Mouse (Mus musculus) midbrain, embryonic 12.5 days (tissue): ENCODE data around the gene Tmem171. TPM values are rescaled to one million over a fixed set of nuclear protein-coding genes. Genes with fewer than 3 reads are reported as not detected.

ENCODE experiments used
- ATAC-seq: fragments of 200-750 bp; cut with Nextera tagmentation; 2 replicates; pipeline ENCODE4 v1.8.0; 2017; ENCODE audit warnings: low read depth, moderate TSS enrichment, moderate library complexity; ENCODE audit not compliant: low FRiP score
- H3K27ac ChIP-seq: fragments of 300-500 bp; sonication (generic); replicated peaks from 2 replicates; pipeline ENCODE4 v1.5.1; 2016; ENCODE audit warnings: mild to moderate bottlenecking
- H3K27me3 ChIP-seq: fragments of 300-500 bp; sonication (generic); 2 replicates; pipeline ENCODE4 v1.6.1; 2016; ENCODE audit warnings: mild to moderate bottlenecking
- H3K36me3 ChIP-seq: fragments of 300-500 bp; sonication (generic); 2 replicates; pipeline ENCODE4 v1.6.1; 2016
- H3K4me1 ChIP-seq: fragments of 300-500 bp; sonication (generic); 2 replicates; pipeline ENCODE4 v1.6.1; 2016
- H3K4me2 ChIP-seq: fragments of 300-500 bp; sonication (generic); replicated peaks from 2 replicates; pipeline ENCODE4 v1.6.1; 2016; ENCODE audit warnings: mild to moderate bottlenecking, moderate library complexity
- H3K4me3 ChIP-seq: fragments of 300-500 bp; sonication (generic); 2 replicates; pipeline ENCODE4 v1.5.1; 2016; ENCODE audit warnings: mild to moderate bottlenecking
- H3K9ac ChIP-seq: fragments of 300-500 bp; sonication (generic); replicated peaks from 2 replicates; pipeline ENCODE4 v1.6.1; 2016; ENCODE audit warnings: mild to moderate bottlenecking, moderate library complexity
- H3K9me3 ChIP-seq: fragments of 300-500 bp; sonication (generic); 2 replicates; pipeline ENCODE4 v1.6.1; 2016; ENCODE audit warnings: mild to moderate bottlenecking
- WGBS: fragments of 180-500 bp; shearing (Covaris S2); methylation state at CpG from one replicate; pipeline ENCODE4 v1.1.7; 2016; 5-methylcytosine and 5-hydroxymethylcytosine counted together
- polyA plus RNA-seq: library from polyadenylated mRNA; unstranded; fragments of >200 nt; fragmentation: Nextera tagmentation; extraction: Ambion mirVana; gene quantifications from 2 replicates; pipeline ENCODE4 v1.2.1, GENCODE M21; 2016

The Tmem171 gene
- polyA plus RNA-seq, 1 experiment from 2014 or later, result not detected

- H3K27me3 ChIP-seq, result no peaks in the 10 kb centered on the region
- H3K9me3 ChIP-seq, result no peaks in the 10 kb centered on the region
- no peaks in the 10 kb centered on the region for H3K36me3 ChIP-seq
- no peak overlapping the region for H3K9ac ChIP-seq
- no peak for ATAC-seq
- no peak overlapping the region for H3K4me3 ChIP-seq
- no peaks in the 10 kb centered on the region for H3K4me1 ChIP-seq
- no peak overlapping the region for H3K4me2 ChIP-seq
- WGBS, result 90% methylated on average over 4 of the region's 4 CpGs
- H3K27ac ChIP-seq, result no peak overlapping the region
Observed at GRCm38 (mm10) chr13:98662173-98662675, 32.4 kb downstream of the Tmem171 start.

- no peaks in the 10 kb centered on the region for H3K27me3 ChIP-seq
- H3K4me2 ChIP-seq, result no peak overlapping the region
- ATAC-seq, result no peak
- no peak overlapping the region for H3K27ac ChIP-seq
- H3K9me3 ChIP-seq, result no peaks in the 10 kb centered on the region
- no peak overlapping the region for H3K4me3 ChIP-seq
- 76% methylated on average over 16 of the region's 16 CpGs for WGBS
- no peaks in the 10 kb centered on the region for H3K4me1 ChIP-seq
- H3K36me3 ChIP-seq, result no peaks in the 10 kb centered on the region
- H3K9ac ChIP-seq, result no peak overlapping the region
Observed at GRCm38 (mm10) chr13:98656034-98656471, 38.6 kb downstream of the Tmem171 start.

- Histone ChIP-seq H3K27me3 (no peaks in the 10 kb centered on the region), H3K4me1 (no peaks in the 10 kb centered on the region), H3K36me3 (no peaks in the 10 kb centered on the region), H3K4me2 (no peak overlapping the region), H3K4me3 (no peak overlapping the region), H3K27ac (no peak overlapping the region), H3K9ac (no peak overlapping the region), H3K9me3 (no peaks in the 10 kb centered on the region)
- 90% methylated on average over 4 of the region's 4 CpGs for WGBS
- no peak for ATAC-seq
Observed at GRCm38 (mm10) chr13:98655346-98655745, 39.3 kb downstream of the Tmem171 start.

DNA sequence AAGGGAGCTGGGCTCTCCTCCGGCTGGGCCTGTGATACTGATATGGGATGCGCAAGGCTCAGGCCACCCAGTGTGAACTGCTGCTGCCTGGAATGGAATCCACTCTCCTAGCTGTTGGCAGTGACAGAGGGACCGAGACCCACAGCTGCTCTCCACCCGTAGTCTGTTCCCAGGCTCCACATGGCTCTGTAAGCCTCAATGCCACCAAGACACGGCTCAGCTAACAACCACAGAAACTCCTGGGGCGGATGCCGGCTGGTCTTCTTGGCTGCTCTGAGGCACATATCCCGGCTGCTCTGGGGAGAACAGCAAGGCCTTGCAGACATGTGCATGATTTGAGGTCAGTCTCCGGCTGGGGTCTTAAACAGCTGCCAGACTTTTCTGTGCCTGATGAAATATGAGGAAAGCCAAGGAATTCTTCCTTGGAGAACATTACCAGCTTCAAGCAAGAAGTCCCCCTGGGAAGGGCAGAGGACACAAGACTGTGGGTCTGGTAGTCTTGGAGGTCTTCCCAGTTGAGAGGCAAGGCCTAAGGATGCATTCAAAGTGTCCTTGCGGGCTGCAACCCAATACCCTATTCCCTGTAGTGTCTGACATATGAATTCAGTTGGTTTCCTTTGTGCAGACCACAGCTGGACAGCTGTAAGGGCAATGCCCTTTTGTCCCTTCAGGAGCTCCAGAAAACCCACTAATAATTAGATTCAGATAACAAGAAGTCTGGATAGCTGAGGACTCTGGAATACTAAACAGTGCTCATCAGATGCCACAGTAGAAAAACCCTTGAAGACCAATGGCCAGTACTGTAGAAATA is 40.3 kb downstream of the Tmem171 start:
- H3K4me3 ChIP-seq, result no peak overlapping the region
- no peak overlapping the region for H3K27ac ChIP-seq
- H3K27me3 ChIP-seq, result no peaks in the 10 kb centered on the region
- no peak overlapping the region for H3K4me2 ChIP-seq
- no peaks in the 10 kb centered on the region for H3K4me1 ChIP-seq
- H3K9me3 ChIP-seq, result no peaks in the 10 kb centered on the region
- no peak for ATAC-seq
- WGBS, result 82% methylated on average over 10 of the region's 10 CpGs
- H3K36me3 ChIP-seq, result no peaks in the 10 kb centered on the region
- no peak overlapping the region for H3K9ac ChIP-seq

DNA sequence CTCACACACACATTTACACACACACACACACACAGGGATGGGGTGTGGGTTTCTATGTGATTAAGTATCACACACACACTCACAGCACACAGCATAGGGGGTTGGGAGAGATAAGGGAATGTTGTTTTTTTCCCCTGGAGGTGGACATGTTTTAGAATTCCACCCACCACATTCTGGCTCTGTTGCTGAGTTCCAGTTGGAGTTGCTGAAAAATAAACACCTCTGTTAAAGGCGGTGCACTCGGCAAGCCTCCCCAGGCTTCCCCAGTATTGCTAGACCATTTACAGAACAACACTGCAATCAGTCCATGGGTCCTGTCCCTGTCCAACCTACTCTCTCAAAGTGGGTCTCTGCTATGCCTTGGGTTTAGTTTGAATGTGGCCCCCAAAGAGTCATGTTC is 42.4 kb downstream of the Tmem171 start:
- 78% methylated on average over 2 of the region's 2 CpGs for WGBS
- Histone ChIP-seq H3K27ac (no peak overlapping the region), H3K4me3 (no peak overlapping the region), H3K36me3 (no peaks in the 10 kb centered on the region), H3K4me2 (no peak overlapping the region), H3K27me3 (no peaks in the 10 kb centered on the region), H3K4me1 (no peaks in the 10 kb centered on the region), H3K9ac (no peak overlapping the region), H3K9me3 (no peaks in the 10 kb centered on the region)
- ATAC-seq, result no peak

GRCm38 (mm10) chr13:98651228-98651977 is 43.2 kb downstream of the Tmem171 start:
- 80% methylated on average over 17 of the region's 17 CpGs for WGBS
- H3K9me3 ChIP-seq, result no peaks in the 10 kb centered on the region
- H3K36me3 ChIP-seq, result no peaks in the 10 kb centered on the region
- no peak overlapping the region for H3K27ac ChIP-seq
- H3K4me3 ChIP-seq, result no peak overlapping the region
- H3K27me3 ChIP-seq, result no peaks in the 10 kb centered on the region
- H3K4me2 ChIP-seq, result no peak overlapping the region
- no peaks in the 10 kb centered on the region for H3K4me1 ChIP-seq
- ATAC-seq, result no peak
- H3K9ac ChIP-seq, result no peak overlapping the region

DNA sequence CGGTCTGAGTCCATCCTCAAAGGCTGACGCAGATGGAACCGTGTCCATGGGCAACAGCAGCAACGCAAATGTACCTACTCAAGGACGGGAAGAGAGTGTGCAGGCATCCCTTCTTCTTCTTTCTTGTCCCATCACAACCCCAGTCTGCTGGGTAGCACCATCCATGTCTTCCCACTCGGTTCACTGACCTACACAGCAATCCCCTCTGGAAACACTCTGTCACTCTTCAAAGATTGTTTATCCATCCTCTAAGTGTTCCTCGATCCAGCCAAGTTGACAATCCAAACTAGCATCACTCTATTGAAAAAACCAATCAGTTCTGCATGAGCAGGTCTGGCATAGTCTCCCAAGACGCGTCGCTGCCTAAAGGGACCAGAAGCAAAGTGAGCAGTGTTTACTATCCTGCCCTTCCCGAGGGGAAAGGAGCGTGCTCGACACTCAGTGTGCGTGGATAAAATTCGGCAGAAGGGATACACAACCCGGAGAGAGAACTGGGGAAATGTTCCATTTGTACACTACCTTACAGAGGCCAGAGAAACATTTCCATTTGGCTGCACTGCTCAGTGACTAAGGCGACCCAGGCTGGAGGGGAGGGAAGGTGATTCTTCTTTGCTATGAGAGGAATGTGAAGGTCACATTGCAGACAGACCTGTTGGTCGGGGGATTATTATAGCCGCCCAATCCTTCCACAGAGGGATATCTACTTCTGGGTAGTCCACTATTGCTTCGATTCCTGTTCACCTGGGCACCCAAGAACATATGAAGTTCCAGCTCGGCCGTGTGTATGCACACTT is 46.7 kb downstream of the Tmem171 start:
- Histone ChIP-seq H3K36me3 (no peaks in the 10 kb centered on the region), H3K27me3 (no peaks in the 10 kb centered on the region), H3K4me2 (no peak overlapping the region), H3K27ac (no peak overlapping the region), H3K9ac (no peak overlapping the region), H3K9me3 (no peaks in the 10 kb centered on the region), H3K4me1 (no peaks in the 10 kb centered on the region), H3K4me3 (no peak overlapping the region)
- WGBS, result 89% methylated on average over 22 of the region's 22 CpGs
- no peak for ATAC-seq

GRCm38 (mm10) chr13:98638507-98639166 is 56.0 kb downstream of the Tmem171 start:
- WGBS, result 92% methylated on average over 5 of the region's 5 CpGs
- no peaks in the 10 kb centered on the region for H3K4me1 ChIP-seq
- H3K4me3 ChIP-seq, result no peak overlapping the region
- H3K9me3 ChIP-seq, result no peaks in the 10 kb centered on the region
- no peaks in the 10 kb centered on the region for H3K36me3 ChIP-seq
- no peak overlapping the region for H3K4me2 ChIP-seq
- no peak for ATAC-seq
- H3K27ac ChIP-seq, result no peak overlapping the region
- H3K27me3 ChIP-seq, result no peaks in the 10 kb centered on the region
- H3K9ac ChIP-seq, result no peak overlapping the region

DNA sequence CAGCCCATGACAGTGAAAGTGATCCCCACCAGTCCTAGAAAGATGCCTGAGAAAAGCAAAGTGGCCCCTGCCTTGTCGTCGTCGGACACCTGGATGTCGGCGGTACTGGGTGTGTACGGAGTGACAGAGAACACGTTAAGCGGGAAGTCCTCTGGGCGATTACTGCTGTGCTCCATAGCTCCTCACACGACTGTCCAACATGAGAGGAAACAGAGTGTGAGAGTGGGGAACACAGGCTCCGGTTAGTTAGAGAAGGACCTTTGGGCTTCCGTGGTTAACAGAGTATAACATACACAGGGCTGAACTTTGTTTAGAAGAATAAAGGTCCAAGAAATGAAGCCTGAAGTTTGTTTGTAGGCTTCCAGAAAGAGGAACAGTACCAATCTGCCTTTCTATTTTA is 57.5 kb downstream of the Tmem171 start, which contains the start of gene Tmem174:
Gene Tmem174 (minus strand): TSS at position 266 of the 400 bp plus-strand sequence.
- Histone ChIP-seq H3K9me3 (no peaks in the 10 kb centered on the region), H3K27ac (no peak within 1 kb of the TSS), H3K4me1 (no peaks in the 10 kb centered on the region), H3K4me3 (no peak within 1 kb of the TSS), H3K4me2 (no peak within 1 kb of the TSS), H3K27me3 (no peaks in the 10 kb centered on the region), H3K36me3 (no peaks in the 10 kb centered on the region), H3K9ac (no peak within 1 kb of the TSS)
- ATAC-seq, result no peak
- 89% methylated on average over 12 of the region's 12 CpGs for whole genome bisulfite sequencing

DNA sequence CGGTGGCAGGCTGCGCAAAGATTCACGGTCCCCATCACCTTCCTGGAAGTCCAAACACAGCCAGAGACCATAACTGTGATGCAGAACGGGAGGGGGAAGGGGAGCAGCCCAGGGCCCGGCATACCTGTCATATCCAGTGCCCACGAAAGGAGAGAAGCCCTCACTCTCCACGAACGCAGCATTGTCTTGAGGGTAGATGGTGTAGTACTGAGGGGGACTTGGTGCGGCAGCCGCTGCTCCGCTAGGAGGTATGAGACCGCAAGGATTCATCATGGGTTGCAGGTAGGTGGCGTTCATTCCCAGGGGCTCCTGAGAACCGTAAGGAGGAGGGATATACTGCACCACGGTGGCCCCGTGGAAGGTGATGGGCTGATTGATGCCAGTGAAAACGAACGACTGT is 58.1 kb downstream of the Tmem171 start:
- H3K9me3 ChIP-seq, result no peaks in the 10 kb centered on the region
- H3K4me3 ChIP-seq, result no peak overlapping the region
- no peaks in the 10 kb centered on the region for H3K27me3 ChIP-seq
- H3K36me3 ChIP-seq, result no peaks in the 10 kb centered on the region
- 75% methylated on average over 18 of the region's 18 CpGs for WGBS
- H3K27ac ChIP-seq, result no peak overlapping the region
- H3K4me2 ChIP-seq, result no peak overlapping the region
- no peak for ATAC-seq
- no peaks in the 10 kb centered on the region for H3K4me1 ChIP-seq
- no peak overlapping the region for H3K9ac ChIP-seq
